Mouse (Mus musculus): ENCODE measurements around the gene Ubqln1. TPM values are rescaled to one million over a fixed set of nuclear protein-coding genes. Genes with fewer than 3 reads are reported as not detected.

Ubqln1 gene
- polyA plus RNA-seq, 1 experiment, result 147 TPM

DNA sequence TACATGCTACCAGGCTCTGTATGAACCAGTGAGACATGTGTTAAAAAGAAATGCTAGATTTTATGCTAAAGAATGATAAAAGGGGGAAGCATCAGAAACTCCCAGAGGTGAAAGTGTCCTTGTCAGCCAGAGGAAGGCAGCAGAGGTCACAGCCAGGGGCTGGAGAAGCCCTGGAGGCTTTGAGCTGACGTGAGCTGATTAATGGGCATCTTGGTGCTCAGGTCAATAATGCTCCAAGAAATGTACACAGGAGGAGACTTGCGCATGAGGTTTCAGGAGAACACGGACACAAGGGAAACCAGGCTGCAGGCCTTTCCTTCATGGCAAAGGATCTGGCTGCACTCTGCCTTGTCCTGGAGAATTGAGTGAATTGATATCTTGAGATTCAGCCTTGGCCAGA is 27.7 kb downstream of the Ubqln1 start:
- no peaks in the 10 kb centered on the region for H3K27me3 ChIP-seq (ENCODE audit: control insufficient read depth, insufficient read depth, low read length)
- WGBS, result 89% methylated on average over 3 of the region's 3 CpGs
- no peak overlapping the region for H3K4me3 ChIP-seq (replicated peaks; ENCODE audit: insufficient read depth, low read depth, low read length)
- no peak for DNase-seq
- H3K27ac ChIP-seq (ENCODE audit: insufficient read depth, low read length), result no peak overlapping the region
- H3K4me1 ChIP-seq (ENCODE audit: control insufficient read depth, insufficient read depth, low read length), result 0 out of 2 replicates have a peak, but pooled peaks cover 4% of the 10 kb centered on the region
- no peak for TF ChIP-seq CTCF (IDR thresholded peaks at IDR 0.05; ENCODE audit: borderline replicate concordance, insufficient read depth, low read depth, low read length)

- H3K27me3 ChIP-seq (ENCODE audit: control insufficient read depth, insufficient read depth, low read length), result no peaks in the 10 kb centered on the region
- DNase-seq, result no peak
- H3K4me1 ChIP-seq (ENCODE audit: control insufficient read depth, insufficient read depth, low read length), result 0 out of 2 replicates have a peak, but pooled peaks cover 4% of the 10 kb centered on the region
- TF ChIP-seq POLR2A (IDR thresholded peaks at IDR 0.05; ENCODE audit: borderline replicate concordance, insufficient read depth, low read length) (no peak), CTCF (IDR thresholded peaks at IDR 0.05; ENCODE audit: borderline replicate concordance, insufficient read depth, low read depth, low read length) (no peak)
- WGBS, result 28% methylated on average over 8 of the region's 8 CpGs
- no peak overlapping the region for H3K27ac ChIP-seq (ENCODE audit: insufficient read depth, low read length)
- H3K4me3 ChIP-seq (replicated peaks; ENCODE audit: insufficient read depth, low read depth, low read length), result no peak overlapping the region
These were observed 29.2 kb downstream of the Ubqln1 start for GRCm38 (mm10) chr13:58186281-58186680.

- TF ChIP-seq POLR2A (IDR thresholded peaks at IDR 0.05; ENCODE audit: borderline replicate concordance, insufficient read depth, low read length), result no peak
- TF ChIP-seq CTCF (IDR thresholded peaks at IDR 0.05; ENCODE audit: borderline replicate concordance, insufficient read depth, low read depth, low read length), result no peak
- no peaks in the 10 kb centered on the region for H3K27me3 ChIP-seq (ENCODE audit: control insufficient read depth, insufficient read depth, low read length)
- 0 out of 2 replicates have a peak, but pooled peaks cover 4% of the 10 kb centered on the region for H3K4me1 ChIP-seq (ENCODE audit: control insufficient read depth, insufficient read depth, low read length)
- no peak overlapping the region for H3K27ac ChIP-seq (ENCODE audit: insufficient read depth, low read length)
- no peak for DNase-seq
- 70% methylated on average over 3 of the region's 3 CpGs for WGBS
- no peak overlapping the region for H3K4me3 ChIP-seq (replicated peaks; ENCODE audit: insufficient read depth, low read depth, low read length)
These were observed 31.3 kb downstream of the Ubqln1 start for GRCm38 (mm10) chr13:58184111-58184510.

DNA sequence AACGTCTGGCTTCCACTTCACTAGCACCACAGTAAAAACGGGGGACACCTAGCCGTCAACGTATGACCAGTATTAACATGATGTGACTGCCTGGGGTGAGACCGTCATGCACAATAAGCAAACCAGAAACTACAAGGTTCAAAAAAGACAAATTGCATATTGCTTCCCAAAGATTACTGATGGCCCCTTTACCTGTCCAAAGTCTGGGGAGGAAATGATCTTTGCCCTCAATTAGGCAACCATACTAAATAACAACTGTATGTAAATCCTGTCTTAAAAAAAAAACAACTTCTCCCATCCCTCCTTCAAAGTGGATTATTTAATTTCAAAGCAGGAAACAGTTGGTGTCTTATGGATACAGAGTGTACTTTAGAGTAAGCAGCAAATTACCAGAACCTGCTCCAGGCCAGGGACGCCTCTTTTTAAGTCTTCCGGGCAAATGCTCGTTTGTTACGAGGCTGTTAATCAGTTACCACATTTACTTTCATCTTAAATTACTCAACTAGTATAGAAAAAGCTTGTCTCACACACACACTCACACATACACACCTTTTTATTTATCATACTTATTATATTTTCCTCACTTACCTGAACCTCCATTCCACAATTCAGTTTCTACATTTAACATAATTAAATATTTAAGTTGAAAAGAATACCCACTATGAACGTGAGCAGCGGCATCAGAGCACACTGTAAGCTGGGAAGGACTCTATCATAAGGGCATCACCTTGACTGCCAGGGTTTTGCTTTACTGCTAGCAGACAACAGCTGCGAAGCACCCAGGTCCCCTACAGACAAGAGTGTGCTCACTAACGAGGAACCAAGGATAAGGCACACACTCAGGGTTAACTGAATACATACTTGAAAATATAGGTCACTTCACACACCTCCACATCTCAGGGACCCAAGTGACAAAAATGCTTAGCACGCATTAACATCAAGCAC is 33.6 kb downstream of the Ubqln1 start:
- DNase-seq, result no peak
- H3K27me3 ChIP-seq (ENCODE audit: control insufficient read depth, insufficient read depth, low read length), result no peaks in the 10 kb centered on the region
- H3K4me1 ChIP-seq (ENCODE audit: control insufficient read depth, insufficient read depth, low read length), result 0 out of 2 replicates have a peak, but pooled peaks cover 4% of the 10 kb centered on the region
- H3K4me3 ChIP-seq (replicated peaks; ENCODE audit: insufficient read depth, low read depth, low read length), result no peak overlapping the region
- TF ChIP-seq POLR2A (IDR thresholded peaks at IDR 0.05; ENCODE audit: borderline replicate concordance, insufficient read depth, low read length) (no peak), CTCF (IDR thresholded peaks at IDR 0.05; ENCODE audit: borderline replicate concordance, insufficient read depth, low read depth, low read length) (no peak)
- no peak overlapping the region for H3K27ac ChIP-seq (ENCODE audit: insufficient read depth, low read length)
- WGBS, result 84% methylated on average over 14 of the region's 14 CpGs

DNA sequence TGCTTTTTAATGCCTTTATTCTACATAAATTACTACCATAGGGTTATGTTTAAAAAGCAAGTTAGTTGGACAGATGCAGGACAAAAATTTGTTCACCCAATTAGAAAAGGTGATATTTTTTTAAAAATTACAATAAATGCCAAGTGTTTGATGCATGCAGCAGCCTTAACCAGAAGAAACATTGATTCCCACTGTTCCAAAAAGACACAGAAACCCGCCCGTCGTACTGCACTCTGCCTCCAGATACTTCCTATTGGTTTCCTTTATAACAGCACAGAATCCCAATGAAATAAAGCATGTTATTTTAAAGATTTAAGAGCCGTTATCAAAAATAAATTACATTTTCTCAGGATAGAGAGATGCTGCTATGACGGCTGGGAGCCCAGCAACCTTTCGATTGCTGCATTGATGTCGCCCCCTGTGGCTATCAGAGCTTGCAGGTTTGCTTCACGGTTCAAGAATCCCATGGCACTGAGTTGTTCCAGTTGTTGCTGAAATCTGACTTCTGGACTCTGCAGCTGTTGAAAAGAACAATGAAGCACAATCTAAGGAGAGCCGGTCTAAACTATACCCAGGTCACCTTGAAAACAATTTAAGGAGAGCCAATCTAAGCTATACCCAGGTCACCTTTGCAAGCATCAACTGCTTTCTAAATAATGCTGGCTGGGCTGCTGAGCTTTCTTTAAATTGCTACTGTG is 37.8 kb downstream of the Ubqln1 start:
- peak; percentile 94 to 96 for DNase-seq
- Histone ChIP-seq H3K4me1 (ENCODE audit: control insufficient read depth, insufficient read depth, low read length) (no peaks in the 10 kb centered on the region), H3K27me3 (ENCODE audit: control insufficient read depth, insufficient read depth, low read length) (no peaks in the 10 kb centered on the region), H3K4me3 (replicated peaks; ENCODE audit: insufficient read depth, low read depth, low read length) (no peak overlapping the region), H3K27ac (ENCODE audit: insufficient read depth, low read length) (no peak overlapping the region)
- 75% methylated on average over 9 of the region's 9 CpGs for WGBS
- no peak for TF ChIP-seq CTCF (IDR thresholded peaks at IDR 0.05; ENCODE audit: borderline replicate concordance, insufficient read depth, low read depth, low read length)
- TF ChIP-seq POLR2A (IDR thresholded peaks at IDR 0.05; ENCODE audit: borderline replicate concordance, insufficient read depth, low read length), result no peak

- Histone ChIP-seq H3K27me3 (ENCODE audit: control insufficient read depth, insufficient read depth, low read length) (no peaks in the 10 kb centered on the region), H3K27ac (ENCODE audit: insufficient read depth, low read length) (no peak overlapping the region), H3K4me3 (replicated peaks; ENCODE audit: insufficient read depth, low read depth, low read length) (no peak overlapping the region), H3K4me1 (ENCODE audit: control insufficient read depth, insufficient read depth, low read length) (no peaks in the 10 kb centered on the region)
- 91% methylated on average over 3 of the region's 3 CpGs for WGBS
- no peak for TF ChIP-seq POLR2A (IDR thresholded peaks at IDR 0.05; ENCODE audit: borderline replicate concordance, insufficient read depth, low read length)
- no peak for TF ChIP-seq CTCF (IDR thresholded peaks at IDR 0.05; ENCODE audit: borderline replicate concordance, insufficient read depth, low read depth, low read length)
- DNase-seq, result no peak
These were observed 39.3 kb downstream of the Ubqln1 start for GRCm38 (mm10) chr13:58176105-58176504.

DNA sequence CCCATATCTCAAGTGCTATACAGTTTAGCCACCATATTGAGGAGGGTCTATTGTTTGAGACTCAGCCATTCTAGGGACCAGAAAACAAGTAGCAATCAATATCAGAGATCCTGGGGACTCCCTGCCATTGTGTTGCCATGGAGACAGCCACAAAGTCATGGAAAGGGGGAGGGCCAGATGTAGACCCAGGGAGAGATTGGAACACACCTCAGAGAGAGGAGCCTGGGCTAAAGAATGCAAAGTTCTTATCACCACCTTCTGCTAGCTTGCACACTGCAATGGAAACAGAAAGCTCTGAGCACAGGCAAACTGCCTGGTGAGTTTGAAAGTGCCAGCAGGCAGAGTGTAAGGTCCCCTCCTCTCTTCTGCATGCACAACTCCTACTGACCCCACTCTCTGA is 47.3 kb downstream of the Ubqln1 start:
- no peak for DNase-seq
- no peaks in the 10 kb centered on the region for H3K27me3 ChIP-seq (ENCODE audit: control insufficient read depth, insufficient read depth, low read length)
- no peak for TF ChIP-seq CTCF (IDR thresholded peaks at IDR 0.05; ENCODE audit: borderline replicate concordance, insufficient read depth, low read depth, low read length)
- no peak for TF ChIP-seq POLR2A (IDR thresholded peaks at IDR 0.05; ENCODE audit: borderline replicate concordance, insufficient read depth, low read length)
- no peak overlapping the region for H3K4me3 ChIP-seq (replicated peaks; ENCODE audit: insufficient read depth, low read depth, low read length)
- no peak overlapping the region for H3K27ac ChIP-seq (ENCODE audit: insufficient read depth, low read length)
- no peaks in the 10 kb centered on the region for H3K4me1 ChIP-seq (ENCODE audit: control insufficient read depth, insufficient read depth, low read length)
